Mouse (Mus musculus) megakaryocyte, embryonic 14.5 days (primary cell): ENCODE data around the gene Nfib.

Experiments used
- FLI1 ChIP-seq: IDR thresholded peaks from 2 replicates; pipeline ENCODE4 v1.6.1; 2012; ENCODE audit warnings: low read length, inconsistent platforms, mixed read lengths
- GATA1 ChIP-seq: IDR thresholded peaks from 3 replicates; pipeline ENCODE4 v1.6.1; 2012; ENCODE audit warnings: mixed read lengths, low read length, inconsistent platforms, borderline replicate concordance

DNA sequence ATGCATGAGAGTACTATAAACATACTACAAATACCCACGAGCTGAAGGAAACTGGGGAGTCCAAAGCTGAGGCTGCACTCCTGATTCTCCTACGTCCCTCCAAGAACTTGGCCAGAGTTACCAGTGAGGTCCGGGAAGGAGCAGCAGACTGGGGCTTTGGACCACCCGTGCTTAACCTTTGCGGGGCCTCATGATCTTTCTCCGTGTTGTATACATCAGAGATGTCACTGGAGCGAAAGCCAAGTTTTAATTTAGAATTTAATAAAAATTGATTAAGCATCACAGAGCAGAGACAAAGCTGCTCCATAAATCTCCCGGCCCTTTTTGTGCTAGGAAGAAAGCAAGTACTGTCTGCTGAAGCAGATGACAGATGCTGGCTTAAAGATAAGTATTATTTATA, 265.7 kb downstream of the Nfib start:
- TF ChIP-seq GATA1 (no peak), FLI1 (no peak)
